Mouse (Mus musculus): ENCODE measurements around the gene Rps6kl1.

Gene Rps6kl1

DNA sequence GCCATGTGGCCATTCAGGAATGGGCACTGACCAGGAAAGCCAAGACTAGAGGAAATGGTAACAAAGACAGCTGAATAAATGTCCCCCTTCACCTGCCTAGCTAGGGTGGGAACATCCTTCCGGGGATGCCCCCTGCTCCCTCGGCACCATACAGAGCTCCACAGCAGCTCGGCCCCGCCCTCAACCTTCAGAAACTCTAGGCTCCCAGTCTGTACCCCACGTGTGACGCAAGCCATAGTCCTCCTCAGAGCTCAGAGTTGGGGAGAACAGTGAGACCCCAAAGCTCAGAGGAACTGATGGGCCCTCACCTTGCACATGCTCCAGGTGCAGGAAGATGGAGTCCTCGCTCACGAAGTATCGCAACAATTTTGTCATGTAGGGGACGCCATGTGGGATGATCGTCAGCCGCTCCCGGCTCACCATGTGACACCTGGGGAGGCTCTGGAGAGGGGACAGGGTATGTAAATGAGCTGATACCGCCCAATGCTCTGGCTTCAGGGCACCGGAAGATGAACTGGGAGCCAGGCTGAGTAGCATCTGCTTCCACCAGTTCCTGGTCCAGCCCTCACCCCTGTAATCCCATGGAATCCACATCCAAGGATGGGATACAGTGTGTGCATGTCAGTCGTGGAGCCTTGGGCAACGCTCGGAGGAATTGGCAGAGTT is 10.9 kb downstream of the Rps6kl1 start:
- DNase-seq (ENCODE audit: low spot score): no peak

DNA sequence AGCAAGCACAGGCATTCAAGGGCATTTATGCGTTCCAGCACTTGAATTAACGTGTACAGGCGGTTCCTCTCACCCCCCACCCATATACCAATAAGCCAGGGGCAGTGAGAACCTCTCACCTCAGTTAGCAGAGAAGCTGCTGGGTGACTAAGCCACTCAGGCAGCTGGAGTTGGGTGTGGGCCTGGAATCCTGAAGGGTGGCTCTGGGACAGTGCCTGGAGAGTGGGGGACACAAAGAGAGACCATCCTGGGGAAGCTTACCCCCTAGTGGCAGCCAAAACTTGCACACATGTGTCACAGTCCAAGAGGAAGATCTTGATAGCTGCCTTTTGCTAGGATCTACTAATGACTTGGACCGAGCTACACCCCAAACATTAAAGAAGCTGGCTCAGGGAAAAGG is 14.4 kb downstream of the Rps6kl1 start:
- DNase-seq (ENCODE audit: low spot score): no peak

DNA sequence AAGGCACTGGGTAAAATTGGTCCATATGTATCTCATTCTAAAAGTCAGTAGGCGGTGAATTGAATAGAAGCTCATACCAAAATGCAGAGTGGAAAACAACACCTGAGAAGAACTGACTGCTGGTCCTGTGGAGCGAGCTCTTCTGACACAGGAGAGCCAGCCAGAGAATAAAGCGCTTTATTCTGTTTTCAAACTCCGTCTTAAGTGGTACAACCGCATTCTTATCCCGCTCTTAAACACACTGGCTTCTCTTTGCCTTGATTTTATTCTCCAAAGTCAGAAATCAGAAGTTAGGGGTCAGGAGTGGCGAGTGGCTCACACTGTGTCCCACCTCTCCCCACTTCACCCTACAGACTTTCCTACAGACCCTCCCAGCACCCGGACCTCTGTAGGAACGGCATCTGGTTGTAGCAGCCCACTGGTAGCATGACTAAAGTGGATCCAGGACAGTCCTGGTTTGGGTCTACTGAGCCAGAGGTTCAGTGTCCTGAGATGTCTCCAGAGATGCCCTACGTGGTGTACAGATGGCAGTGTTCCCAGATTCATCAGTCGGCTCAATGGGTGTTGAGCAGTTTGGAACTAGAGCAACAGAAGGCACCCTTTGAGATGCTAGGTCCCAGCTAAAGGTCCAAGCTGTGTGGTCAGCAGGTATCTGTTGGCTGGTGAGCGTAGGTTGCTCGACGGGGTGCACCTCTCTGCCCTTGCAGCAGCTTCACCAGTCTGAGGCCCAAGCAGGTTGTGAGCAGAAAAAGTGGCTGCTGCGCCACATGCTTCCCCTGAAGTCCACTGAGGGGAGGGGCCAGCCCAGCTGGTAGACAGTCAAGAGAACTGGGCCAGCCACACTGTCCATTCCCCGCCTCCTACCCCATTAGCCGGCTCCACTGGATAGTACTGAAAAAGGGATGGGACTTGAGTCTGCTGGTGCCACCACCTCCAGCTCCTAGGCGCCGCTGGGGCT is 15.3 kb downstream of the Rps6kl1 start:
- no peak for DNase-seq (ENCODE audit: low spot score)

DNA sequence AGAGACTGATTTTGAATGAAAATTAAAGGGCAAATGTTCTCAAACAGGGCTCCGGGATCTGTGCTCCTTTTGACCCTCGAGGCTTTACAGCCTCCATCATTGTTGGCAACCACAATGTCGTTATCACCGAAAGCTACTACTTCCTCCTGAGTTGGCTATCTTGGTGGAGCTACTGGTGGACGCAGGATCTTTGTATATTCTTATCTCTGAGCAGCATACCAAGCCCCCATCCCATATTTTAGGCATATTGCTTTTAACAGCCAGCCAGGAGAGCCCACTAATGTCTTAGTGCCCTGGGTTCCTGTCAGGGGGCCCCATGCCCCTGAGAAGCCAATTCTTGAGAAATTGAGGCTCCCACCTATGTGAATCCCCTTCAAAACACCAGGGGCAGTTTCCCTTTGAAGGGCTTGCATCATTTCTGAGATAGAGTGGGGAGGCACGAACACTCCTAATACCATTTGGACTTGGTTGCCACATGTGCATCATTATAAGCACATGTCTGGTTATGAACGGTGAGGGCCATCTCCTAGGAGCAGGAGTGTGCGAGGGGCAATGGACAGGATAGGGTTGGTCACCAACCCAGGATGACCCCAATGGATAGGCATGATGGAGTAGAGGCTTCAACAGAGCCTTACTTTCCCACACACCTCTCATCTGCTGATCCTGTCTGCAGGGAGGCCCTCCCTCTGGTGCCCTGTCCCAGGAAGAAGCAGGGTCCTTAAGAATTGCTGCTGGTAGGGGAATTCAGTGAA is 16.8 kb downstream of the Rps6kl1 start:
- no peak for DNase-seq (ENCODE audit: low spot score)

DNA sequence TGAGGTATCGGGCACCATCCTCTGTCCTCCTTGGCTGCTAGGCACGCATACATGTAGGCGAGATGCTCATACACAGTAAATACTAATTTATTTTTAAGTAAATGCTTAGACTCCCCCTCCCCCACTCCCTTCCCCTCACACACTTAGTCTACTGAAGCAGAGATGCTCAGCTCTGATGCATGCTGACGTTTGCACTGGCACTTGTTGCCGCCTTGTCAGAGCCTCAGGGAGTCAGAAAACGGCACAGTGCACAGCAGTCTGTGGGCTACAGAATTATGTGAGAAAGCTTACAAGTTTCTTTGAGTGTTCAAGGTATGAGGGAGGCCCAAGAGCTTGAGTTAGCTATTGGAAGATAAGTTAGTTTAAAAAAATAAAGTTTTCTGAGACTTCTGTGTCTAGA is 19.7 kb downstream of the Rps6kl1 start:
- no peak for DNase-seq (ENCODE audit: low spot score)

DNA sequence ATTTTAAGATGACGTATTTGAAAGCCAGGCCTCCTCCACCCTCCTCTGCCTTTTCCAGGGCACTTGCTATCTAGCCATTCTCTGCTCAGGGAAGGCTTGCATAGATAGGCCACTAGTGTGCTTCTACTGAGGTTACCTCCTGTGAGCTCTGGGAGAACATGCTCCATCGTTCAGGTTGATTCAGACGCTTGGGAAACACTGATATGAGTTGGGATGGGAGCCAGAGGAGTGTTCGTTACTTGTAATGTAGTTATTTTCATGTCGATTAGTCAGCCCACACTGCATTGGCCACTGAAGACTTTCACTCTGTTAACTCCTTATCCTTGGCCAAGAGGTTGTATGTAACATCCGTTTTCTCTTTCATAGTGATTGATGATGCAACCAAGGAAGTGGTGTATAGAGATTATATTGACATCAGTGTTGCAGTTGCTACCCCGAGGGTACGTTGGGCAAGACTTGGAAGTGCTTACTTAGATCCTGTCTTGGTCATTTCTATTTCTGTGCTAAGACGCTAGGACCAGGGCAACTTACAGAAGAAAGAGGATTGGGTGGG is 21.6 kb downstream of the Rps6kl1 start:
- DNase-seq (ENCODE audit: low spot score): no peak

DNA sequence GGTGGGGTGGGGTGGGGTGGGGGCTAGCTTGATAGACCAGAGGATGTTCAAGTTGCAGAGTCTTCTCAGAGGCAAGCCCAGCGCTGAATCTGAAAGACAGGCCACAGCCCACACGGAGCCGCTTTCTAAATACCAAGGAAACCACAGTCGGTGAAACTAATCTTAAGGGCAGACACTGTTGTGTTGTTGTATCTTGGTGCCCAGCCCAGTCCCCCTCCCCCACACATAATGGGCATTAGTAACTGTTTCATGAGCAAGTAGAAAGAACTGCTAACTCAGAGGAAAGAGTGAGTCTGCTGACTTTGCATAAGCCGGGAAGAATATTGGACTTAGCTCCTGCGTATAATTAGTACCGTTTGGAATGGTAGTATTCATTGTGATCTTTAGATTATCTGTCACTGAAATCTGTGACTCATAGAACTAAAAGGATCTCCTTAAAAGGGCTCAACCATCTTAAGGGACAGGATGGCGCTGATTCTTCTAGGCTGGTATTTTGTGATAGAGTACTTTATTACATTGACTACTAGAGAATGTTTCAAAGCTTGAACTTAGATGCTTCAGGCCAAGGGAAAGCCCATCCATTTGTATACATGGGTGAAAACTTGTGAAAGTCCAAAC is 24.0 kb downstream of the Rps6kl1 start:
- DNase-seq (ENCODE audit: low spot score): no peak

DNA sequence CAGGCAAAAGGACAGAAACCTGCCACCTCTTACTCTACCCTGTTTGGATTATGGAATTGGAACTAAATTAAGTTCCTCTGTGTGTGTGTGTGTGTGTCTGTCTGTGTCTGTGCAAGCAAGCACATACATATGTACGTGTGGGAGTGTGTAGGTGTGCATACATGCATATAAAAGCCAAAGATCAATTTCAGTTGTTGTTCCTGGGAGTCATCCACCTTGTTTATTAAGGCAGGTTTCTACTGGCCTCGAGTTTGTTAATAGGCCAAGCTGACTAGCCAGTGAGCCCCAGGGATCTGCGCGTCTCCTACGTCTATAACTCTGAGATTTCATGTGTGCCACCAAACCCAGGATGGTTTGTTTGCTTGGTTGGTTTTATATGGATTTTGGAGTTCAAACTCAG is 26.3 kb downstream of the Rps6kl1 start:
- no peak for DNase-seq (ENCODE audit: low spot score)

DNA sequence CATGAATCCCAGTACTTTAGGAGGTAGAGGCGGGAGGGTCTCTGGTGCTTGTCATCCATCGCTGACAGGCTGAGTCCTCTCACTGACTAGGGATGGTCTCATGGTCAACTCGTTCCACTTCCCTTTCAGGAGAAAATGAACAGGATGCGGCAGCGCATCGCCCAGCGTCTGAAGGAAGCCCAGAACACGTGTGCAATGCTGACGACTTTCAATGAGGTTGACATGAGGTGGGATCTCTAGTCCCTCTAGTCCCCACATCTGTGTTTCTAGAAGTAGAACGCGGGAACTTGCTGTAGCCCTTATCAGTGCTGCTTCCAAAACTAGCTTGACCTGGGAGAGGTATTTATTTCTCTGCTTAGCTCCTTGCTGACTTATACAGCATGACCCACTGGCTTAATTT is 27.4 kb downstream of the Rps6kl1 start:
- DNase-seq (ENCODE audit: low spot score): no peak

DNA sequence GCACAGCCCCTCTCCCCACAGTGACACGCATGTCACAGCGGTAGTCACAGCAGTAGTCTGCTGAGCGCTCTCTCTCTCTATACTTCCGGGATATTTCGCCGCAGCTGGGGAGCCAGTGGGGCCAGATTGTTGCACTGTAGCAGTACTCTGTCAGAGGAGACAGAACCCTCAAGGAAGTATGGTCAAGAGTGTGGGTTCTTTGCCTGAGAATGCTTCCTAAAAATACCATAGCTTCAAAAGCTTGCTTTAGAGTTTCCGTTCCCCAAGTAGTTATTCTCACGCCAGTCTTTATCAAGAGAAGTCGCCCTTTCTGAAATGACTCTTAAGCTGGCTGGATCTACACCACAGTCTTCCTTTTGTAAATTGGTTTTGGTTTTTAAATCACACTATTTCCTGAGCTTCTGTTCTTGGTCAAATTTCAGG is 27.9 kb downstream of the Rps6kl1 start:
- DNase-seq (ENCODE audit: low spot score): no peak

DNA sequence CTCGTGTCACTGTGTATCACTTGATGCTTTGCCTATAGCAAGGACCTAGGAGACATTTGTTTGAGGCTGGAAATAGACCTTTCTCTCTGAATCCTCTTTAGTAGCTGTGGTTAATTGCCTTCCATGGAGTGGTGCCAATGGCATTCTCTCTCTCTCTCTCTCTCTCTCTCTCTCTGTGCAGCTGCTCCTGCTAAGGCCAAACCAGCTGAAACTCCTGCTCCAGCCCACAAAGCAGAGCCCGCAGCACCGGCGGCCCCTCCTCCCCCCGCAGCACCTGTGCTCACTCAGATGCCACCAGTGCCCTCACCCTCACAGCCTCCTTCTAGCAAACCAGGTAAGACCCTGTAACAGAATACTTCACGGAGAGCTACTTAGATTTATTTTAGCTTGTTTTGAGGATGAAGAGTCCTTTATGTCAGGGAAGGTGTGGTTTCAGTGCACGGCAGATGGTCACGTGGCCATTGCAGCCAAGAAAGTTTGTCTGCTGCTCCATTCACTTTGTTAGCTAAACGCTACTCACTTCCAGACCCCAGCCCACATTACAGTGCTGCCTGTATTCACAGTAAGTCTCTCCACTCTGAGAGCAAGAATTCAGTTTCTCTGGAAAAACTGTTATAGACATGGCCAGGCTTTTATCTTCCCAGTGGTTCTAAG is 29.1 kb downstream of the Rps6kl1 start:
- DNase-seq (ENCODE audit: low spot score): no peak

DNA sequence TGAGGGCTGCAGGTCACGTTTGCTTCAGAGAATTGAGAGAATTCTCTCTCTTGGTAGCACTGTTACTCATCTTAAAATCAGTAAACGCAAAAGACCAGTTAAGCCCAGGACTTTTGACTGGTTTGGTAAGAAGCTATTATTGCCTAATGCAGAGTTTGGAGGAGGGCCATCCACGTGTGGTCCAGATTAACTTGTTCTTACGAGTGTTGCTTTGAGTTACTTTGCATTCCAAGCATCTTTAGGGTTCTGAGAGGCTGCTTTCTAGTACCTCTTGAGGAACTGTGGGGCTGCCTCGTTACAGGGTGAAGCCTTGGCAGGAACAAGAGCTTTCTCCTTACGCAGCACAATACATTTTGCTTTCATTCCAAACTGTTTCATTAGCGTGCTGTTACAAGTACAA is 35.4 kb downstream of the Rps6kl1 start:
- no peak for DNase-seq (ENCODE audit: low spot score)

DNA sequence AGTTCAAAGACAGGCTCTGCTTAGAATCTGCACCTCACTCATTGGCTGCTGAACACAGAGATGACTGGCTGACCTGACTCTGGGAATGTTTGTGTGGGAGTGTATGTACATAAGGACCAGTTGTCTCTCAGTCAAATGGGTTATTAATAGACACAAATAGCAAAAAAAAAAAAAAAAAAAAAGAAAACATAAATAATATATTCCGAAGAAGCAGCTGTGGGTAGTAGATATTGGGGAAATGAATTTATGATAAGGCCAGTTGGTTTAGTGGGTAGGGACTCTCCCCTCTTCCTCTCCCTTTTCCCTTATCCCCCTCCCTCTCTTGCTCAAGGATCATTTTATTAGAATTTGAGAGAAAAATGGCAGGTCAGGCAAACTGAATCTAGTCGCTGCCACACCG is 37.1 kb downstream of the Rps6kl1 start:
- DNase-seq (ENCODE audit: low spot score): no peak

DNA sequence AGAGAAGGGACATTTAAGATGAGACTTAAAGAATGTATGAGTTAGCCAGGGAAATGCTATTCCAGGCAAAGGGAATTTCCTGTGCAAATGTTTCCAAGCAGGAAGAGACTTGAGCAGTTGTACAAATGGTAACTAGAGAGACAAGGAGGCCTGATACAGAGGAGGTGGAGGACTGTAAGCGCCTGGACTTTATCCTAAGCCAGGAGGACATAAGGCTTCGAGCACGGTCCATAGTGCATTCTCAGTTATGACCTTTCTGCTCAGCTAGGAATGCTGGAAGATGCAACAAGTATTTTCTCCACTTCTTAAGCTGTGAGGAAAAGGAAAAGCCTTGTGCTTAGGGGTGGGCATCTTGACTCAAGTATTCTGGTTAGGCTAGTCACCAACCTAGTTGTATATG is 37.7 kb downstream of the Rps6kl1 start:
- no peak for DNase-seq (ENCODE audit: low spot score)

DNA sequence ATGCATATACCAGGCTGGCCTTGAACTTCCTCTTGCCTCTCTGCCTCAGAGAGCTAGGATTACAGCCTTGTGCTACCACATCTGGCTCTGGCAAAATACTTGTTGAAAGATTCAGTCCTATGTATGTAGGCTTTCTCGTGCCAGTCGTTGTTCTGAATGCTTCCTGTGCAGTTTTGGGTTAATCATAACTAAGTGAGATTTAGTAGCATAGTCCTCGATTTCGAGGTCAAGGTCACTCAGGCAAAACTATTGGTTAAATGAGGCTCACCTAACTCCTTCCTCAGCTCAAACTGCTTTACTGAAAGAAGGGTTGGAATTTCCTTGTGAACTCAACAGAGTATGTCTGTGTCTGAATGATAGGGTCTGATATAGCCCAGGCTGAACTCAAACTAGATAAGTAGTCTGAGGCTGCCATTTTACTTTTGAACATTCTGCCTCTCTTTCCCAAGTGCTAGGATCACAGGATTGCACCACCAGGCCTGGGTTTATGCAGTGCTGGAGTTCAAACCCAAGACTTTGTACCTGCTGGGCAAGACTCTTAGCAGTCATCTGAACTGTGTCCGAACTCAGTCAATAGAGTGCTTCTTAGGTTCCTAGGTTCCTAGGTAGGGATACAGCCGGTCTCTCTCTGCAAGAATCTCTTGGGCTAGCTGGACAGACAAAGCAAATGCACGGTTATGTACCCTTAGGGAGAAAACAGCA is 38.4 kb downstream of the Rps6kl1 start:
- DNase-seq (ENCODE audit: low spot score): no peak

DNA sequence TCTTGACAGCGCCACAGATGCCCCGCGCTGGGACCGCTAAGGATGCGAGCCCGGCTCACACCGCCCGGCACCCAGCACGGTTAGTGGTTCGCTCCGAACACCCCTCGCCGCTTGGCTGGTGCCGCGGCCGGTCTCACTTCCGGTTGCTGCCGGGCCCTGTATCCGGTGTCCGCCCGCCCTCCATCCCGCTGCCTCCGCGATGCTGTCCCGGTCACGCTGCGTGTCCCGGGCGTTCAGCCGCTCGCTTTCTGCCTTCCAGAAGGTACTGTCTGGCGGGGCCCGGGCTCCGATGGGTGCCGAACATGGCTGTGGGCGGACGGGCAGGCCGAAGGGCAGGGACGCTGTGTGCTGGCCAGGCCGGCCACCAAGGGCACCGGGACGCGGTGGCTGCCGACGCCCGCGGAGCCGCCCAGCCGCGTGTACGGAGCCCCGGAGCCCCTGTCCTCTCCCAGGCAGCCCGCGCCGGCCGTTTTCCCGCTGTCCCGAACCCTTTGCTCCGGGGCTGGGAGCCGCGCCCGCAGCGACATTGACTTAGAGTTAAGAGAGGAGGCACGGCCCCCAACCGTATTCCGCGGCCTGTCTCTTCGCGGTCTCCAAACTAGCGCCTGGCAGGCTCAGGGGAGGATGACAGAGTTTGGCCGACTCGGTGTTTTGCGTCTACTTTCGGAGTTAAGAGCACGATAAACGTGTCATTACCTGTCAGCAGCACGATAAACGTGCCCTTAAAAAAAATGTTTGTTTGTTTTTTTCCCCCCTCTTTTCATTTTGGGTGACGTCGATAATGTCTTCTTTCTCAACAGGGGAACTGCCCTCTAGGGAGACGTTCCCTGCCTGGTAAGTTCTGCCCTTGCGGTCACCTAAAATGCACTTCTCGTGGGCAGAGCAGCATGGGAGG is 40.1 kb downstream of the Rps6kl1 start, which contains the start of the genes Prox2 and Dlst:
Prox2 (minus strand) TSS at position 62 of the 895 bp plus-strand sequence.
Dlst (plus strand) TSS at position 136 of the 895 bp plus-strand sequence.
- DNase-seq (ENCODE audit: low spot score): peak; percentile 86

DNA sequence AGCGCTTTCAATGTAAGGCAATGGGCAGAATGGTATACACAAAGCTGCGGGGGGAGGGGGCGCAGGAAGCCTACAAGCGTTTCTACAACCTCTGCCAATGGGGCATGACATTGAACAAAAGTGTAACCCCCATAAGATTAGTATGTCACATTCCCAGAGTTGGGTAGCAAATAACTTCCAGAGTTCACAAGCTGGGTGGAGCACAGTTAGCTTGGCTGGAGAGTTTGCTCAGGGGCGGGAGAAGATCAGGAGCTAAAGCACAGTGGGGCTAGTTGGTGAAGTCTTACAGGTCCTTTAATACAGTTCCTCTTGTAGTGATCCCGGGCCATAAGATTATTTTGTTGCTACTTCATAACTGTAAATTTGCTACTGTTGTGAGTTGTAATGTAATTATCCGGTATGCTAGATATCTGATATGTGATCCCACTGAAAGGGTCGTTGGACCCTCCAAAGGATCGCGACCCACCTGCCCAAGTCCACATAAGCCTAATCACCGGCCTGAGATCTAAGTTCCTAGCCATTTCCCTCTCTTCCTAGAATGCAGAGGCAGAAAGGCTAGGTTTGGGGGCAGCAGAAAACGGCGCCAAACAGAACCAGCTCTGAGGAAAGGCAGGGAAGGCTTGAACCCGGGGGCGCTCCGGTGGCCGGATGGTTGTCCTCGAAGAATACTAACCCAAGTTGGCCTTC is 40.9 kb downstream of the Rps6kl1 start:
- DNase-seq (ENCODE audit: low spot score): no peak

DNA sequence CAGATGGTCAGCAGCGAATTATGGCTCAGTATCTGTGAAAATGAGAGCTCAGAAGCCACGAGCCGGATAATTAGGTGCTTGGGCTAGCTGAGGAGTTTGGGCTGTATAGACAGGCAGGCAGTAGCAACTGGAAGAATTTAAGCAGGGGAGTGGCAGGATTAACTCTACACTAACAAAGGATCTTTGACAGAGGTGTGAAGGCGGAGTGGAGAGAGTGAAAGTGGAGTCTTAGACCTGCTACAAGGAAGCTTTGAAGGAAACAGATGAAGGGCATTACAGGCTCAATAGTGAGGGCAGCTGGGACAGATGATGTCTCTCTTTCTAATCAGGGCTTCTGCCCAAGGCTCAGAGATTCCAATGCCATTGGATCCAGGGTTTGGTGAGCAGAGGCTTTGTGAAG is 41.6 kb downstream of the Rps6kl1 start:
- DNase-seq (ENCODE audit: low spot score): no peak

DNA sequence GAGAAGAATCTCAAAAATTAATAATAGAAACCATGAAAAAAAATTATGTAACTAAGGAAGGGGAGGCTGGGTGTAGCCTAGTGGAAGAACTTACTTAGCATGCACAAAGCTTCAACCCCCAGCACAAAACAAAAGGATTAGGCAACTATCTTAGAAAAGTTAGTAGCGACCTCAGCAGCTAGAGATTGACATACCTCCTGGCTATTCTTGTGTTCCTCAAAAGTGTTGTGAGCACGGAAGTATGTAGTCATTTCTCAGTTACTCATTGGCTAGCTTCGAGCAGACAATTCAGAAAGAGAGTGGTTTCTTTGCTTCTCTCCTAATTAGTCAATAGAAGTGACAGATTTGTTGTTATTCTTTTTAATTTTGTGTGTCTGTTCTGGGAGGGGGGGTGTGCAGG is 42.4 kb downstream of the Rps6kl1 start:
- DNase-seq (ENCODE audit: low spot score): no peak

Measured in testis, postnatal 14 days (tissue).